Mouse (Mus musculus) cerebellum, postnatal 36 days (tissue): Measurements from ENCODE around the gene Ankra2.
A peak's percentile ranks its signal among the peaks of the same experiment; 100 is the strongest.

Experiments
- DNase-seq, 2 experiments: peaks; one replicate each; pipeline ENCODE4 v3.0.0; 2021 to 2022; ENCODE audit warnings: mixed read lengths in 2 of 2

Gene Ankra2

GRCm38 (mm10) chr13:98297883-98298482 lies 35.1 kb downstream of the Ankra2 start:
- no peak for DNase-seq

GRCm38 (mm10) chr13:98298833-98299758 lies 36.2 kb downstream of the Ankra2 start:
- DNase-seq: peak; percentile 74 to 82

- DNase-seq: no peak
Measured at GRCm38 (mm10) chr13:98305257-98305656, 42.4 kb downstream of the Ankra2 start.

- no peak for DNase-seq
Measured at GRCm38 (mm10) chr13:98306393-98306792, 43.5 kb downstream of the Ankra2 start.

- no peak for DNase-seq
Measured at GRCm38 (mm10) chr13:98306852-98307475, 44.1 kb downstream of the Ankra2 start.

- no peak for DNase-seq
Measured at GRCm38 (mm10) chr13:98308004-98308403, 45.1 kb downstream of the Ankra2 start.

GRCm38 (mm10) chr13:98308724-98309123 lies 45.9 kb downstream of the Ankra2 start:
- no peak for DNase-seq

GRCm38 (mm10) chr13:98311597-98311996 lies 48.7 kb downstream of the Ankra2 start:
- DNase-seq: no peak

- DNase-seq: no peak
Measured at GRCm38 (mm10) chr13:98313631-98314030, 50.8 kb downstream of the Ankra2 start.

- no peak for DNase-seq
Measured at GRCm38 (mm10) chr13:98315124-98315523, 52.2 kb downstream of the Ankra2 start.

GRCm38 (mm10) chr13:98316140-98316479 lies 53.2 kb downstream of the Ankra2 start:
- DNase-seq: no peak

GRCm38 (mm10) chr13:98316480-98317245 lies 53.8 kb downstream of the Ankra2 start, which contains the start of gene Btf3:
TSS of gene Btf3 (minus strand) at chr13:98317006.
- DNase-seq: peak; percentile 95

- no peak for DNase-seq
Measured at GRCm38 (mm10) chr13:98317246-98317677, 54.4 kb downstream of the Ankra2 start.

GRCm38 (mm10) chr13:98317911-98318310 lies 55.0 kb downstream of the Ankra2 start:
- no peak for DNase-seq
